Mouse (Mus musculus): ENCODE measurements around the gene Add3. TPM values are rescaled to one million over a fixed set of nuclear protein-coding genes. Genes with fewer than 3 reads are reported as not detected.

Add3 gene
- polyA plus RNA-seq, 1 experiment from 2014 or later, result 134 TPM

DNA sequence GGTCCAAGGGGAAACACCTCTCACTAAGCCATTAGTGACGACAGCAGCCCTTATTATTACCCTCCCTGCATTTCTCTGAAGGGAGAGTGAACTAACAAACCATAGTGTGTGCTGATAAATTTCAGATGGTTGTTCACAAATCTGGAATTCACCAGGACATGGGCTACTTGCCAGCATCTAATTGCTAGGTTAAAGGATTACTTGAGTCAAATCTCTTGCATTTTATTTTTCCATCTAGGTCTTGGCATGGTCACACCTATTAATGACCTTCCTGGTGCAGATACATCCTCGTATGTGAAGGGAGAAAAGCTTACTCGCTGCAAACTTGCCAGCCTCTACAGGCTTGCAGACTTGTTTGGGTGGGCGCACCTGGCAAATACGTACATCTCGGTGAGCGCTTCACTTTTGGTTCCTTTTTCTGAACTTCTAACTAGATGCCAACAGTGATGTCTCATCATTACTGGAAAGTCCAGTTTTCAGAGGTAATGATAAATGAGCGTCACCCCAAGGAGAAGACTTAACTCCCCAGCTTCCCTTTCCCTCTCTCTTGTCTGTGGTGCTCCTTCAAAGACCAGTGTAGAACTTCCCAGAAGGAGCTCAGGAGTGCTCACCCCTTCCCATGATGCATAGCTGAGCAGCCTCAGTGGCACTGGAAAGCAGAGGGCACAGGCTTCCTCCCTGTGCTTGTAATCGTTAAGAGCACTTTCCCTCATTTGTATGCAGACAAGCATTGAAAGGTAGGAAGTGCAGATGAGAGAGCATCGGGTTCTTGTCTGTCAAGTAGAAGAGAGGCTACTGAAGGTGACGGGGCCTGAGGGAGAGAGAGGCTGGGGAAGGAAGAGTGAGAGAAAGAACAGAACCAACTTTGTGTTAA, 90.9 kb downstream of the Add3 start:
- Histone ChIP-seq H3K27ac (replicated peaks in 1 of 2; ENCODE audit: control insufficient read depth in 1 of 2, insufficient read depth in 1 of 2, low read depth in 2 of 2, low read length in 2 of 2) (no peak overlapping the region), H3K36me3 (ENCODE audit: control insufficient read depth, insufficient read depth, low read length) (peaks cover 89% of the 10 kb centered on the region), H3K4me2 (ENCODE audit: low read length) (no peak overlapping the region), H3K27me3 (ENCODE audit: control insufficient read depth, insufficient read depth, low read length) (no peaks in the 10 kb centered on the region), H3K4me1 (ENCODE audit: control insufficient read depth in 2 of 2, insufficient read depth in 2 of 2, low read length in 2 of 2) (peaks cover 9 to 23% of the 10 kb centered on the region in 2 experiments), H3K9ac (ENCODE audit: low read length) (no peak overlapping the region), H3K9me3 (ENCODE audit: control insufficient read depth, low read length) (no peaks in the 10 kb centered on the region), H3K4me3 (ENCODE audit: control insufficient read depth in 1 of 2, insufficient read depth in 1 of 2, low read depth in 1 of 2, low read length in 2 of 2) (no peak overlapping the region)
- WGBS, result 75% methylated on average over 11 of the region's 11 CpGs
- no peak for ATAC-seq (ENCODE audit: insufficient number of reproducible peaks, insufficient read depth, low FRiP score, low read depth)

GRCm38 (mm10) chr19:53233586-53233985, 93.3 kb downstream of the Add3 start:
- H3K9ac ChIP-seq (ENCODE audit: low read length), result no peak overlapping the region
- ATAC-seq (ENCODE audit: insufficient number of reproducible peaks, insufficient read depth, low FRiP score, low read depth), result no peak

GRCm38 (mm10) chr19:53241806-53242205, 101.6 kb downstream of the Add3 start:
- H3K9ac ChIP-seq (ENCODE audit: low read length), result no peak overlapping the region
- no peak overlapping the region for H3K4me3 ChIP-seq (ENCODE audit: control insufficient read depth in 1 of 2, insufficient read depth in 1 of 2, low read depth in 1 of 2, low read length in 2 of 2)
- H3K4me1 ChIP-seq (ENCODE audit: control insufficient read depth in 2 of 2, insufficient read depth in 2 of 2, low read length in 2 of 2), result no peaks in the 10 kb centered on the region
- no peak for ATAC-seq (ENCODE audit: insufficient number of reproducible peaks, insufficient read depth, low FRiP score, low read depth)
- no peaks in the 10 kb centered on the region for H3K9me3 ChIP-seq (ENCODE audit: control insufficient read depth, low read length)
- no peak overlapping the region for H3K4me2 ChIP-seq (ENCODE audit: low read length)
- H3K27ac ChIP-seq (replicated peaks in 1 of 2; ENCODE audit: control insufficient read depth in 1 of 2, insufficient read depth in 1 of 2, low read depth in 2 of 2, low read length in 2 of 2), result no peak overlapping the region
- 63% methylated on average over 6 of the region's 6 CpGs for WGBS
- H3K36me3 ChIP-seq (ENCODE audit: control insufficient read depth, insufficient read depth, low read length), result peaks cover 99% of the 10 kb centered on the region
- no peaks in the 10 kb centered on the region for H3K27me3 ChIP-seq (ENCODE audit: control insufficient read depth, insufficient read depth, low read length)

More at GRCm38 (mm10) chr19:53233586-53233985, 93.3 kb downstream of the Add3 start:
- peaks cover 91% of the 10 kb centered on the region for H3K36me3 ChIP-seq (ENCODE audit: control insufficient read depth, insufficient read depth, low read length)
- H3K27ac ChIP-seq (replicated peaks in 1 of 2; ENCODE audit: control insufficient read depth in 1 of 2, insufficient read depth in 1 of 2, low read depth in 2 of 2, low read length in 2 of 2), result no peak overlapping the region
- no peak overlapping the region for H3K4me3 ChIP-seq (ENCODE audit: control insufficient read depth in 1 of 2, insufficient read depth in 1 of 2, low read depth in 1 of 2, low read length in 2 of 2)
- H3K9me3 ChIP-seq (ENCODE audit: control insufficient read depth, low read length), result no peaks in the 10 kb centered on the region
- H3K27me3 ChIP-seq (ENCODE audit: control insufficient read depth, insufficient read depth, low read length), result no peaks in the 10 kb centered on the region
- 93% methylated on average over 7 of the region's 7 CpGs for WGBS
- peaks cover 2 to 3% of the 10 kb centered on the region in 2 experiments; a peak in 2 of 4 replicates for H3K4me1 ChIP-seq (ENCODE audit: control insufficient read depth in 2 of 2, insufficient read depth in 2 of 2, low read length in 2 of 2)
- no peak overlapping the region for H3K4me2 ChIP-seq (ENCODE audit: low read length)

GRCm38 (mm10) chr19:53243956-53244355, 103.7 kb downstream of the Add3 start:
- WGBS, result 77% methylated on average over 10 of the region's 10 CpGs
- no peak overlapping the region for H3K4me2 ChIP-seq (ENCODE audit: low read length)
- H3K9ac ChIP-seq (ENCODE audit: low read length), result no peak overlapping the region
- peaks cover 2 to 3% of the 10 kb centered on the region in 2 experiments; a peak in 3 of 4 replicates for H3K4me1 ChIP-seq (ENCODE audit: control insufficient read depth in 2 of 2, insufficient read depth in 2 of 2, low read length in 2 of 2)
- no peak overlapping the region for H3K27ac ChIP-seq (replicated peaks in 1 of 2; ENCODE audit: control insufficient read depth in 1 of 2, insufficient read depth in 1 of 2, low read depth in 2 of 2, low read length in 2 of 2)
- H3K9me3 ChIP-seq (ENCODE audit: control insufficient read depth, low read length), result no peaks in the 10 kb centered on the region
- H3K27me3 ChIP-seq (ENCODE audit: control insufficient read depth, insufficient read depth, low read length), result no peaks in the 10 kb centered on the region
- no peak for ATAC-seq (ENCODE audit: insufficient number of reproducible peaks, insufficient read depth, low FRiP score, low read depth)
- peaks cover 97% of the 10 kb centered on the region for H3K36me3 ChIP-seq (ENCODE audit: control insufficient read depth, insufficient read depth, low read length)
- H3K4me3 ChIP-seq (ENCODE audit: control insufficient read depth in 1 of 2, insufficient read depth in 1 of 2, low read depth in 1 of 2, low read length in 2 of 2), result no peak overlapping the region

DNA sequence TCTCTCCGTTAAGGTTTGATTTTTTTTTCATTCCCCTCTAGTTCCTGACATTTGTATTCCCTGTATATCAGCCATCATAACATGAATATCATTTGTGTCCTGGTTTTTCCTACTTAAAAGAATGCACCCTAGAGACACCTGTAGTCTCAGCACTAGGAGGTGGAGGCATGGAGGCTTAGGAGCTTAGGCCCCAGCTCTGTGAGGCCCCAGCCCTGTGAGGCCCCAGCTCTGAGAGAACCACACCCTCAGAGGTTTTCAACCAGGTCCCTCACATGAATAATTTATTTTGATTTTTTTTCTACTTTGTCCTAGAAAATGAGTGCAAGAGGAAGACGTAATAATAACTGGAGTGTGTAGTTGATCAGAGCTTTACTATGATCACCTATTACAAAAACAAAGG, 107.3 kb downstream of the Add3 start:
- no peak for ATAC-seq (ENCODE audit: insufficient number of reproducible peaks, insufficient read depth, low FRiP score, low read depth)
- peaks cover 78% of the 10 kb centered on the region for H3K36me3 ChIP-seq (ENCODE audit: control insufficient read depth, insufficient read depth, low read length)

DNA sequence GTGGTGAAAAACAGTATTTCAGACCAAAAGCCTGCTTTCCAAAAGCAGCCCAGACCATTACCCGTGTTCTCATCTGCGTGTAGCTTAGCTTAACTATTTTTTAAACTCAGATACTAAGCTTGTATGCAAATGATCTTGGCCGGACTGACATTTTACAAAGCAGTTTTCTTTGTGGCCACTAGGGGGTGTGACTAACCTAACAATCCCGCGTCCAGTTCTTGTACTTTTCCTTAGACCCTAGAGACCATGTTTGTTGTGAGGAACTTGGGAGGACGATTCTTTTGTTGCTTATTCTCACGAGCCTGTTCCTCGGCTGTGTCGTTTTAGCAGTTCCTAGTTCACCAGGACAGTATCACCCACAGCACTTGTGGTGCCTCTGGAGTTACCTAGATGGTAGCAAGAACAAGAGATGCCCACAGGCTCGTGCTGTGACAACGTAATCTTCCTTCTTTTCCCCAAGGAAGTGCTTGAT, 107.8 kb downstream of the Add3 start:
- WGBS, result 19% methylated on average over 11 of the region's 11 CpGs
- Histone ChIP-seq H3K4me2 (ENCODE audit: low read length) (peak overlapping the region; percentile 33), H3K27ac (replicated peaks in 1 of 2; ENCODE audit: control insufficient read depth in 1 of 2, insufficient read depth in 1 of 2, low read depth in 2 of 2, low read length in 2 of 2) (peak overlapping the region in 1 of 2 experiments; percentile 52; a peak in 1 of 4 replicates), H3K9me3 (ENCODE audit: control insufficient read depth, low read length) (no peaks in the 10 kb centered on the region), H3K4me3 (ENCODE audit: control insufficient read depth in 1 of 2, insufficient read depth in 1 of 2, low read depth in 1 of 2, low read length in 2 of 2) (no peak overlapping the region), H3K9ac (ENCODE audit: low read length) (peak overlapping the region; percentile 49; the same call in 1 of the 2 replicates), H3K4me1 (ENCODE audit: control insufficient read depth in 2 of 2, insufficient read depth in 2 of 2, low read length in 2 of 2) (peaks cover 2 to 3% of the 10 kb centered on the region in 2 experiments; a peak in 3 of 4 replicates), H3K36me3 (ENCODE audit: control insufficient read depth, insufficient read depth, low read length) (peaks cover 77% of the 10 kb centered on the region), H3K27me3 (ENCODE audit: control insufficient read depth, insufficient read depth, low read length) (no peaks in the 10 kb centered on the region)
- no peak for ATAC-seq (ENCODE audit: insufficient number of reproducible peaks, insufficient read depth, low FRiP score, low read depth)

More for the DNA sequence above, 107.3 kb downstream of the Add3 start:
- Histone ChIP-seq H3K27me3 (ENCODE audit: control insufficient read depth, insufficient read depth, low read length) (no peaks in the 10 kb centered on the region), H3K9me3 (ENCODE audit: control insufficient read depth, low read length) (no peaks in the 10 kb centered on the region), H3K27ac (replicated peaks in 1 of 2; ENCODE audit: control insufficient read depth in 1 of 2, insufficient read depth in 1 of 2, low read depth in 2 of 2, low read length in 2 of 2) (no peak overlapping the region), H3K9ac (ENCODE audit: low read length) (no peak overlapping the region), H3K4me2 (ENCODE audit: low read length) (no peak overlapping the region), H3K4me1 (ENCODE audit: control insufficient read depth in 2 of 2, insufficient read depth in 2 of 2, low read length in 2 of 2) (peaks cover 2 to 3% of the 10 kb centered on the region in 2 experiments; a peak in 3 of 4 replicates), H3K4me3 (ENCODE audit: control insufficient read depth in 1 of 2, insufficient read depth in 1 of 2, low read depth in 1 of 2, low read length in 2 of 2) (no peak overlapping the region)
- WGBS, result 67% methylated on average over 2 of the region's 2 CpGs

GRCm38 (mm10) chr19:53251015-53251414, 110.8 kb downstream of the Add3 start:
- H3K9ac ChIP-seq (ENCODE audit: low read length), result no peak overlapping the region
- H3K4me1 ChIP-seq (ENCODE audit: control insufficient read depth in 2 of 2, insufficient read depth in 2 of 2, low read length in 2 of 2), result peaks cover 2 to 3% of the 10 kb centered on the region in 2 experiments; a peak in 3 of 4 replicates
- no peaks in the 10 kb centered on the region for H3K27me3 ChIP-seq (ENCODE audit: control insufficient read depth, insufficient read depth, low read length)
- 81% methylated on average over 7 of the region's 7 CpGs for WGBS
- no peak for ATAC-seq (ENCODE audit: insufficient number of reproducible peaks, insufficient read depth, low FRiP score, low read depth)
- H3K27ac ChIP-seq (replicated peaks in 1 of 2; ENCODE audit: control insufficient read depth in 1 of 2, insufficient read depth in 1 of 2, low read depth in 2 of 2, low read length in 2 of 2), result no peak overlapping the region
- H3K4me2 ChIP-seq (ENCODE audit: low read length), result no peak overlapping the region
- H3K36me3 ChIP-seq (ENCODE audit: control insufficient read depth, insufficient read depth, low read length), result peaks cover 49% of the 10 kb centered on the region
- H3K4me3 ChIP-seq (ENCODE audit: control insufficient read depth in 1 of 2, insufficient read depth in 1 of 2, low read depth in 1 of 2, low read length in 2 of 2), result no peak overlapping the region
- H3K9me3 ChIP-seq (ENCODE audit: control insufficient read depth, low read length), result peaks cover 1% of the 10 kb centered on the region; the same call in 1 of the 2 replicates

Measured in heart, embryonic 14.5 days (tissue).